Mouse (Mus musculus) testis, adult 2 months (tissue): Measurements from ENCODE around the gene Pias3.

ENCODE experiments used
- CTCF ChIP-seq: fragments of 200-500 bp; IDR thresholded peaks from 2 replicates; pipeline ENCODE4 v1.5.1; 2012; ENCODE audit warnings: low read depth, mild to moderate bottlenecking, inconsistent platforms, low read length, moderate library complexity; ENCODE audit not compliant: control insufficient read depth, insufficient read depth, insufficient replicate concordance
- POLR2A ChIP-seq: fragments of 200-500 bp; IDR thresholded peaks from 2 replicates; pipeline ENCODE4 v1.6.1; 2012; ENCODE audit warnings: low read depth, mild to moderate bottlenecking, inconsistent platforms, low read length, moderate library complexity; ENCODE audit not compliant: control insufficient read depth

- TF ChIP-seq POLR2A = no peak
- no peak for TF ChIP-seq CTCF
Measured at GRCm38 (mm10) chr3:96735200-96735599, 39.0 kb downstream of the Pias3 start.
